Mouse (Mus musculus) neural tube, embryonic 12.5 days (tissue): Measurements from ENCODE around the gene Sesn1. TPM values are rescaled to one million over a fixed set of nuclear protein-coding genes. Genes with fewer than 3 reads are reported as not detected.

Source experiments
- ATAC-seq: fragments of 200-750 bp; cut with Nextera tagmentation; 2 replicates; pipeline ENCODE4 v1.8.0; 2017; ENCODE audit warnings: low read depth, mild to moderate bottlenecking, moderate TSS enrichment, moderate library complexity; ENCODE audit not compliant: low FRiP score
- H3K27ac ChIP-seq: fragments of 300-500 bp; sonication (generic); 2 replicates; pipeline ENCODE4 v1.5.1; 2016
- H3K27me3 ChIP-seq: fragments of 300-500 bp; sonication (generic); replicated peaks from 2 replicates; pipeline ENCODE4 v1.6.1; 2016; ENCODE audit warnings: mild to moderate bottlenecking
- H3K36me3 ChIP-seq: fragments of 300-500 bp; sonication (generic); 2 replicates; pipeline ENCODE4 v1.6.1; 2016; ENCODE audit warnings: mild to moderate bottlenecking
- H3K4me1 ChIP-seq: fragments of 300-500 bp; sonication (generic); 2 replicates; pipeline ENCODE4 v1.6.1; 2016
- H3K4me2 ChIP-seq: fragments of 300-500 bp; sonication (generic); replicated peaks from 2 replicates; pipeline ENCODE4 v1.6.1; 2016; ENCODE audit warnings: mild to moderate bottlenecking
- H3K4me3 ChIP-seq: fragments of 300-500 bp; sonication (generic); 2 replicates; pipeline ENCODE4 v1.5.1; 2016
- H3K9ac ChIP-seq: fragments of 300-500 bp; sonication (generic); 2 replicates; pipeline ENCODE4 v1.6.1; 2016; ENCODE audit warnings: mild to moderate bottlenecking
- H3K9me3 ChIP-seq: fragments of 300-500 bp; sonication (generic); 2 replicates; pipeline ENCODE4 v1.6.1; 2016; ENCODE audit warnings: mild to moderate bottlenecking
- WGBS: fragments of 180-500 bp; shearing (Covaris S2); methylation state at CpG from one replicate; pipeline ENCODE4 v1.1.7; 2016; 5-methylcytosine and 5-hydroxymethylcytosine counted together
- polyA plus RNA-seq: library from polyadenylated mRNA; unstranded; fragments of >200 nt; fragmentation: Nextera tagmentation; extraction: Ambion mirVana; gene quantifications from 2 replicates; pipeline ENCODE4 v1.2.1, GENCODE M21; 2016

The Sesn1 gene
- polyA plus RNA-seq, 1 experiment from 2014 or later: 34.6 TPM

DNA sequence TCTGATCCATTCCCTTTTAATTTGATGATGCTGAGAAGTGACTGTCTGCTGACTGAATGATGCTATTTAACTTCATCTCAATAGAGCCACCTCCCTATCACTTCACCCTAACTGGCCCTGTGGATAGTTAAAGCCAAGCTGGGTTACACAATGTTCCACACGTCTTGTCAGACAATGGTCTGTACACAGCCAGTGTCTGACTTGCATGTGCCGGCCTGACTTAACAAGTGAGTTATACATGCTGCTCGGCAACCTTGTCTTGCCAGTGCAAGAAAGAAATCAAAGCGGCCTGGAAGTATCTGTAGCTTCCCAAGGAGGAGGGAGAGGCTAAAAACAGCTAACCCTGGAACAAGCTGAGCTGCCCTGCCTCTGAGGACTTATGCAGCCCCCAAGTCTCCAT lies 71.7 kb downstream of the Sesn1 start:
- Histone ChIP-seq H3K36me3 (no peaks in the 10 kb centered on the region), H3K4me2 (no peak overlapping the region), H3K27ac (no peak overlapping the region), H3K4me1 (peaks cover 12% of the 10 kb centered on the region), H3K27me3 (no peaks in the 10 kb centered on the region), H3K4me3 (no peak overlapping the region), H3K9me3 (no peaks in the 10 kb centered on the region), H3K9ac (no peak overlapping the region)
- 17% methylated on average over 4 of the region's 4 CpGs for WGBS
- ATAC-seq: no peak

DNA sequence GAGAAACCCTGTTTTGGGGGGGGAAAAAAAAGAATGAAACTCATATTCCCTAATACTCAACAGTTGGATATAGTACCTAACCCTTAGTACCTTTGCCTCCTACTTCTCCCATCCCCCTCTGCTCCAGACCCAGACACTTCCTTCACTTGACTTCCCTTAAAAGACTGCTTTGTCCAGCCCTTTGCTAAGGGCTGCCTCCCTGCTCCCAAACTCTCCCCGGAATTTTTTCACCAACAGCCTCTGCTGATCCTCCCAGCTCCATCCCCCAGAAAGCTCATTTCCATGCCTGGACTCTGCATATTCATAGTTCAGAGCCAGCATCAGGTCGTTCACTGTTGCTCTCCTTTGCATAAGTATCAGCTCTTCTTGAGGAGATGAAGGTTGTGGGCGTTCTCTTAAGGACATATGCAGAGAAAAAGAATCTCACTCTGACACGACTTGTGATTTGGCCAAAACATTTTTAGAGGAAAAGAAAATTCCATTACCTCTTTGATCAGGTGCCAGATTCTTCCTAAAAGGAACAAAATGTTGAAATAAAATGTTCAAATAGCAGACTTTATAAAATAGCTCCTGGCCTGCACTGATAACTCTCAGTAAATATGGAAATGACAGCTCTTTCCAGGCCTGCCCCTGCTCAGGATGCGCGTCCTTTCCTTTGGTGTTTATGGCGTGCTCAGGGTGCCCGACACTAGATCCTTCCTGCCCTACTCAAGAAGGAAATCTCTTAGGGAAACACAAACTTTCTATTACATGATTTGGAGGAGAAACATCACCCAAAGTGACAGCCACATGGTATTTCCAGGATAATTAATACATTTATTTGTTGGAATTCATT lies 74.2 kb downstream of the Sesn1 start:
- no peak overlapping the region for H3K9ac ChIP-seq
- no peaks in the 10 kb centered on the region for H3K36me3 ChIP-seq
- H3K4me1 ChIP-seq: peaks cover 24% of the 10 kb centered on the region
- H3K4me2 ChIP-seq: no peak overlapping the region
- H3K27ac ChIP-seq: no peak overlapping the region
- WGBS: 57% methylated on average over 8 of the region's 8 CpGs
- ATAC-seq: no peak
- H3K27me3 ChIP-seq: no peaks in the 10 kb centered on the region
- no peak overlapping the region for H3K4me3 ChIP-seq
- H3K9me3 ChIP-seq: no peaks in the 10 kb centered on the region

GRCm38 (mm10) chr10:41887080-41887821 lies 77.5 kb downstream of the Sesn1 start:
- Histone ChIP-seq H3K9ac (peak overlapping the region; percentile 82), H3K36me3 (no peaks in the 10 kb centered on the region), H3K4me1 (peaks cover 12% of the 10 kb centered on the region; the same call in 1 of the 2 replicates), H3K4me2 (peak overlapping the region; percentile 84), H3K4me3 (peak overlapping the region; percentile 71), H3K9me3 (no peaks in the 10 kb centered on the region), H3K27ac (peak overlapping the region; percentile 89), H3K27me3 (no peaks in the 10 kb centered on the region)
- 2% methylated on average over 64 of the region's 65 CpGs for WGBS
- ATAC-seq: peak; percentile 97

- Histone ChIP-seq H3K4me3 (no peak overlapping the region), H3K9ac (no peak overlapping the region), H3K36me3 (no peaks in the 10 kb centered on the region), H3K4me2 (peak overlapping the region; percentile 84), H3K27ac (no peak overlapping the region), H3K27me3 (no peaks in the 10 kb centered on the region), H3K9me3 (no peaks in the 10 kb centered on the region), H3K4me1 (peaks cover 12% of the 10 kb centered on the region; the same call in 1 of the 2 replicates)
- ATAC-seq: no peak
- WGBS: 58% methylated on average over 4 of the region's 4 CpGs
Observed at GRCm38 (mm10) chr10:41888365-41888941, 78.7 kb downstream of the Sesn1 start.

DNA sequence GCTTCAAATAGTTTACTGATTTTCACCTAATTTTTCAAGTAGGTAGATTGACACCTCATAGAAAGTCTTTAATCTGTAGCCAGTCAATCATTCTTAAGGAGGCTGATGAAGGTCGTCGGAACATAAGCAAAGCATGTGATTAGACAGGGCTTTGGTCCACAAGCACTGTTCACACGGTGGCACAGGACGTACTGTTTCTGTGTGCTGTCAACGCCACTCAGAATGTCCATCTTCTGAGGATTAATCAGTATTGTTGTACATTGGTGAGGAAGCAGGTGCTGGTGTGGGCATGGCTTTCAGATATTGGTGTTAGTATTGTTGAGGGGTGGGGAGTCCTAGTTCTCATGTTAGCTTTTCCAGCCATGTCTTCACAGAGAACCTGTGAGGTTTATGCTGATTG lies 79.8 kb downstream of the Sesn1 start:
- ATAC-seq: no peak
- no peaks in the 10 kb centered on the region for H3K27me3 ChIP-seq
- H3K9ac ChIP-seq: no peak overlapping the region
- peaks cover 12% of the 10 kb centered on the region; the same call in 1 of the 2 replicates for H3K4me1 ChIP-seq
- WGBS: 88% methylated on average over 5 of the region's 5 CpGs
- H3K9me3 ChIP-seq: no peaks in the 10 kb centered on the region
- no peak overlapping the region for H3K27ac ChIP-seq
- H3K36me3 ChIP-seq: no peaks in the 10 kb centered on the region
- no peak overlapping the region for H3K4me2 ChIP-seq
- H3K4me3 ChIP-seq: no peak overlapping the region

- ATAC-seq: no peak
- Histone ChIP-seq H3K36me3 (no peaks in the 10 kb centered on the region), H3K27ac (no peak overlapping the region), H3K27me3 (no peaks in the 10 kb centered on the region), H3K4me3 (no peak overlapping the region), H3K4me1 (peaks cover 12% of the 10 kb centered on the region; the same call in 1 of the 2 replicates), H3K9me3 (no peaks in the 10 kb centered on the region), H3K9ac (no peak overlapping the region), H3K4me2 (no peak overlapping the region)
Observed at GRCm38 (mm10) chr10:41890537-41890936, 80.8 kb downstream of the Sesn1 start.

- 88% methylated on average over 4 of the region's 4 CpGs for WGBS
- Histone ChIP-seq H3K4me3 (no peak overlapping the region), H3K9ac (no peak overlapping the region), H3K4me2 (no peak overlapping the region), H3K4me1 (peaks cover 12% of the 10 kb centered on the region; the same call in 1 of the 2 replicates), H3K27me3 (no peaks in the 10 kb centered on the region), H3K36me3 (peaks cover 3% of the 10 kb centered on the region; the same call in 1 of the 2 replicates), H3K27ac (no peak overlapping the region), H3K9me3 (no peaks in the 10 kb centered on the region)
- no peak for ATAC-seq
Observed at GRCm38 (mm10) chr10:41891312-41891711, 81.6 kb downstream of the Sesn1 start.

GRCm38 (mm10) chr10:41893433-41894411 lies 84.0 kb downstream of the Sesn1 start:
- Histone ChIP-seq H3K9me3 (no peaks in the 10 kb centered on the region), H3K27me3 (no peaks in the 10 kb centered on the region), H3K9ac (no peak overlapping the region), H3K4me1 (peaks cover under 1% of the 10 kb centered on the region; the same call in 1 of the 2 replicates), H3K27ac (no peak overlapping the region), H3K4me2 (no peak overlapping the region), H3K4me3 (no peak overlapping the region), H3K36me3 (peaks cover 11% of the 10 kb centered on the region)
- WGBS: 63% methylated on average over 4 of the region's 4 CpGs
- ATAC-seq: no peak

DNA sequence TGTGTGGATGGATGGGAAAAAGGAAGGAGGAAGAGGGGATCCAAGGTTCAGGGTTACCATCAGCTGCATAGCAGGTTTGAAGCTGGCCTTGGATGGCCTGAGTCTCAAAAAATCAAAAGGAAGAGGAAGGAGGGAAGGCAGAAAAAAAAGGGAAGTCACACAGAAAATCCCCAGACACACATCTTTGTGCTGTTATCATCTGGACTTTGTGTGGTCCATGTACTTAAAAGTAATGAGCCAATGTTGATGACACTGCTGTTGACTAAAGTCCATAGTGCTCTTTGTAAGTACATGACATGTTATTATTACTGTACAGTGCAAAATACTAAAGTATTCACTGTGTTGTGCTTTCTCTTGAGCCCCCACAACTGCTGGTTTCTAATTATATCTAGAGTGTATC lies 86.7 kb downstream of the Sesn1 start:
- Histone ChIP-seq H3K9ac (no peak overlapping the region), H3K4me1 (no peaks in the 10 kb centered on the region), H3K36me3 (peaks cover 16% of the 10 kb centered on the region), H3K27ac (no peak overlapping the region), H3K27me3 (no peaks in the 10 kb centered on the region), H3K9me3 (no peaks in the 10 kb centered on the region), H3K4me2 (no peak overlapping the region), H3K4me3 (no peak overlapping the region)
- ATAC-seq: no peak

DNA sequence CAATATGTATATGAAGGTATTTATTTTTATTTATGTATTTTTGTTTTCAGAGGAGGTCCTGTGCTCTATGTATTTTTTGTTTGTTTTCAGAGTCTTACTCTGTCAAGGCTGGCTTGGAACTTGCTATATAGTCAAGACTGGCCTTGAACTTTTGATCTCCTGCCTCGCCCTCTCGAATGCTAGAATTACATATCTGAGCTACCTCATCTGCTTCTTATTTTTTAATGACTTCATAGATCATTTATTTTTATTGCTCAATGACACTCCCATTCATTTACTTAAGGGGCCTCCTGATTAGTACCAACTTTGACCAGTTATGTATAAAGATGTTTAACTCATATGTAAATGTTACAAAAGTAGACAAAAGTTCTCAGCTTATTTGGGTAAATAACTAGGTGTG lies 87.1 kb downstream of the Sesn1 start:
- no peak for ATAC-seq
- no peak overlapping the region for H3K9ac ChIP-seq
- no peak overlapping the region for H3K4me3 ChIP-seq
- no peaks in the 10 kb centered on the region for H3K27me3 ChIP-seq
- H3K4me2 ChIP-seq: no peak overlapping the region
- WGBS: 88% methylated on average over 2 of the region's 2 CpGs
- H3K36me3 ChIP-seq: peaks cover 16% of the 10 kb centered on the region
- H3K27ac ChIP-seq: no peak overlapping the region
- H3K9me3 ChIP-seq: no peaks in the 10 kb centered on the region
- no peaks in the 10 kb centered on the region for H3K4me1 ChIP-seq

DNA sequence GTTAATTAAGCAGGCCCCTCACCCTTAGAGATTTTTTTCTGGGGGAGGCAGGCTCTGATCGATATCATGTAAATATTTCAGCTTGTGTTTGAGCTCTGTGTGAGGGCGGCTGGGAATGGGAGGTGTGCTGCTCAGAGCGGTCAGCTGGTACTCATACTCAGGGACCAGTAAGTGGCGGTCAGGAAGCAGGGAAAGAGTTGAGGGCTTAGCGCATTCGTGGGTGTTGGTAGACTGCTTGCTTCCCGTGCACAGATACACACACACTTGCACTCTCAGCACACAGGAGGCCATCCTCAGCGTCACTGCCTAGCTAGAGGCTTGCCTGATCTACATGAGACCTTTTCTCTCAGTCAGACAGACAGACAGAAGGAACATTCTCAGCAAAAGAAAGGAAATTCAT lies 91.7 kb downstream of the Sesn1 start:
- no peaks in the 10 kb centered on the region for H3K9me3 ChIP-seq
- no peak overlapping the region for H3K9ac ChIP-seq
- no peak overlapping the region for H3K4me2 ChIP-seq
- H3K4me3 ChIP-seq: no peak overlapping the region
- 93% methylated on average over 8 of the region's 8 CpGs for WGBS
- no peaks in the 10 kb centered on the region for H3K4me1 ChIP-seq
- H3K36me3 ChIP-seq: peaks cover 42% of the 10 kb centered on the region
- H3K27me3 ChIP-seq: no peaks in the 10 kb centered on the region
- H3K27ac ChIP-seq: no peak overlapping the region
- no peak for ATAC-seq
